Mouse (Mus musculus): ENCODE results near the gene Csf2rb. TPM values are rescaled to one million over a fixed set of nuclear protein-coding genes. Genes with fewer than 3 reads are reported as not detected.

The Csf2rb gene
- total RNA-seq, 2 experiments from 2014 or later, result 90.5 to 137 TPM

Other genes starting within 250 kb of the Csf2rb start
- not detected in 2 replicates for gene Cacng2, start 205.7 kb upstream of the Csf2rb start, total RNA-seq (2014; fragmentation: Nextera tagmentation)
- gene Cacng2, start 205.7 kb upstream of the Csf2rb start, total RNA-seq (2017), result not detected in 2 replicates
- 53.3 and 75.4 TPM in 2 replicates for gene Ift27, start 151.6 kb upstream of the Csf2rb start, total RNA-seq (2014; fragmentation: Nextera tagmentation)
- 10.8 and 16.3 TPM in 2 replicates for gene Ift27, start 151.6 kb upstream of the Csf2rb start, total RNA-seq (2017)
- gene Pvalb, start 119.4 kb upstream of the Csf2rb start, total RNA-seq (2014; fragmentation: Nextera tagmentation), result not detected in 2 replicates
- not detected in 2 replicates for gene Pvalb, start 119.4 kb upstream of the Csf2rb start, total RNA-seq (2017)
- gene Ncf4, start 81.0 kb upstream of the Csf2rb start, total RNA-seq (2014; fragmentation: Nextera tagmentation), result 122 and 173 TPM in 2 replicates
- 73.5 and 77.6 TPM in 2 replicates for gene Ncf4, start 81.0 kb upstream of the Csf2rb start, total RNA-seq (2017)
- gene Csf2rb2, start 20.0 kb upstream of the Csf2rb start, total RNA-seq (2014; fragmentation: Nextera tagmentation), result 7.8 and 10.7 TPM in 2 replicates
- 1.6 and 4.1 TPM in 2 replicates for gene Csf2rb2, start 20.0 kb upstream of the Csf2rb start, total RNA-seq (2017)
- gene Tex33, start 70.2 kb downstream of the Csf2rb start, total RNA-seq (2014; fragmentation: Nextera tagmentation), result not detected in 2 replicates
- gene Tex33, start 70.2 kb downstream of the Csf2rb start, total RNA-seq (2017), result not detected in 2 replicates
- gene Tst, start 80.2 kb downstream of the Csf2rb start, total RNA-seq (2014; fragmentation: Nextera tagmentation), result 18.7 and 29.9 TPM in 2 replicates
- gene Tst, start 80.2 kb downstream of the Csf2rb start, total RNA-seq (2017), result 12.6 and 16.5 TPM in 2 replicates
- gene Mpst, start 80.7 kb downstream of the Csf2rb start, total RNA-seq (2014; fragmentation: Nextera tagmentation), result 8.4 and 9.1 TPM in 2 replicates
- gene Mpst, start 80.7 kb downstream of the Csf2rb start, total RNA-seq (2017), result 26.2 and 30.2 TPM in 2 replicates
- 13.0 and 27.4 TPM in 2 replicates for gene Kctd17, start 102.8 kb downstream of the Csf2rb start, total RNA-seq (2014; fragmentation: Nextera tagmentation)
- 8.3 and 15.4 TPM in 2 replicates for gene Kctd17, start 102.8 kb downstream of the Csf2rb start, total RNA-seq (2017)
- not detected in 2 replicates for gene Tmprss6, start 142.9 kb downstream of the Csf2rb start, total RNA-seq (2014; fragmentation: Nextera tagmentation)
- not detected in 2 replicates for gene Tmprss6, start 142.9 kb downstream of the Csf2rb start, total RNA-seq (2017)
- gene Il2rb, start 169.5 kb downstream of the Csf2rb start, total RNA-seq (2014; fragmentation: Nextera tagmentation), result not detected in 2 replicates
- gene Il2rb, start 169.5 kb downstream of the Csf2rb start, total RNA-seq (2017), result not detected in 2 replicates
- gene C1qtnf6, start 205.7 kb downstream of the Csf2rb start, total RNA-seq (2014; fragmentation: Nextera tagmentation), result 8.1 and 9.1 TPM in 2 replicates
- gene C1qtnf6, start 205.7 kb downstream of the Csf2rb start, total RNA-seq (2017), result 1.0 and 1.5 TPM in 2 replicates
- gene Sstr3, start 218.9 kb downstream of the Csf2rb start, total RNA-seq (2014; fragmentation: Nextera tagmentation), result not detected in 2 replicates
- not detected in 2 replicates for gene Sstr3, start 218.9 kb downstream of the Csf2rb start, total RNA-seq (2017)
- 325 and 431 TPM in 2 replicates for gene Rac2, start 247.0 kb downstream of the Csf2rb start, total RNA-seq (2014; fragmentation: Nextera tagmentation)
- 94.7 and 105 TPM in 2 replicates for gene Rac2, start 247.0 kb downstream of the Csf2rb start, total RNA-seq (2017)